Mouse (Mus musculus) gonadal fat pad, adult 2 months (tissue): ENCODE results near the gene Sptb. TPM values are rescaled to one million over a fixed set of nuclear protein-coding genes. Genes with fewer than 3 reads are reported as not detected.

ENCODE experiments used
- DNase-seq: peaks from one replicate; pipeline ENCODE4 v3.0.0-alpha.2; 2012; ENCODE audit warnings: low read depth
- polyA plus RNA-seq: library from polyadenylated mRNA; depleted of rRNA; stranded (reverse); fragments of >200 nt; gene quantifications from 2 replicates; pipeline ENCODE4 v1.2.3, GENCODE M21; 2012; rRNA removed

Gene Sptb
- polyA plus RNA-seq, 1 experiment, result 4.1 TPM

- no peak for DNase-seq
Observed at GRCm38 (mm10) chr12:76541879-76542278, 168.5 kb downstream of the Sptb start.

GRCm38 (mm10) chr12:76541475-76541874 lies 168.9 kb downstream of the Sptb start:
- no peak for DNase-seq

- DNase-seq, result no peak
Observed at GRCm38 (mm10) chr12:76540701-76541221, 169.6 kb downstream of the Sptb start.

- DNase-seq, result no peak
Observed at GRCm38 (mm10) chr12:76540169-76540568, 170.2 kb downstream of the Sptb start.

- no peak for DNase-seq
Observed at GRCm38 (mm10) chr12:76537434-76537833, 172.9 kb downstream of the Sptb start.

- DNase-seq, result no peak
Observed at GRCm38 (mm10) chr12:76536591-76537153, 173.7 kb downstream of the Sptb start.

- DNase-seq, result no peak
Observed at GRCm38 (mm10) chr12:76535471-76535900, 174.9 kb downstream of the Sptb start.

- DNase-seq, result no peak
Observed at GRCm38 (mm10) chr12:76534641-76535283, 175.6 kb downstream of the Sptb start.

- no peak for DNase-seq
Observed at GRCm38 (mm10) chr12:76534233-76534632, 176.1 kb downstream of the Sptb start.

- DNase-seq, result no peak
Observed at GRCm38 (mm10) chr12:76533377-76534222, 176.7 kb downstream of the Sptb start.

- DNase-seq, result no peak
Observed at GRCm38 (mm10) chr12:76532926-76533376, 177.4 kb downstream of the Sptb start.

GRCm38 (mm10) chr12:76531986-76532925 lies 178.1 kb downstream of the Sptb start:
- no peak for DNase-seq

GRCm38 (mm10) chr12:76530580-76531139 lies 179.7 kb downstream of the Sptb start, which contains the start of gene Plekhg3:
Gene Plekhg3, plus strand, starts transcription at chr12:76530891.
- DNase-seq, result no peak

Other genes with a start within 250 kb of the Sptb start
- gene Plekhg3, start 179.7 kb downstream of the Sptb start, polyA plus RNA-seq, result 31.6 and 34.0 TPM in 2 replicates
- gene Churc1, start 55.0 kb upstream of the Sptb start, polyA plus RNA-seq, result 78.5 and 91.2 TPM in 2 replicates
- 24.9 and 28.5 TPM in 2 replicates for gene Fntb, start 55.0 kb upstream of the Sptb start, polyA plus RNA-seq
- 0.63 and 0.70 TPM in 2 replicates for gene Gpx2, start 85.0 kb upstream of the Sptb start, polyA plus RNA-seq
- gene Rab15, start 112.4 kb upstream of the Sptb start, polyA plus RNA-seq, result 9.8 and 11.0 TPM in 2 replicates